Mouse (Mus musculus): Measurements from ENCODE around the gene Ccdc163. TPM values are rescaled to one million over a fixed set of nuclear protein-coding genes. Genes with fewer than 3 reads are reported as not detected.
"Not testable (repeated sequence)": the region's sequence is repeated elsewhere in the genome, so short reads cannot be mapped to it uniquely, and the experiment has no call there.

The Ccdc163 gene
- total and polyA plus RNA-seq, 2 experiments from 2014 or later = 6.0 to 6.8 TPM

GRCm38 (mm10) chr4:116668145-116668544 is 40.2 kb upstream of the Ccdc163 start:
- WGBS = 40% methylated on average over 3 of the region's 3 CpGs
- 0 out of 2 replicates have a peak overlapping the region, but pooled peaks have one; percentile 25 for H3K27ac ChIP-seq (ENCODE audit: low read depth)
- TF ChIP-seq EP300 (IDR thresholded peaks at IDR 0.05; ENCODE audit: low read depth) = no peak
- TF ChIP-seq CTCF (IDR thresholded peaks at IDR 0.05; ENCODE audit: low read depth) = no peak
- H3K36me3 ChIP-seq (replicated peaks; ENCODE audit: control insufficient read depth, insufficient read depth, low read length) = no peaks in the 10 kb centered on the region
- no peak for DNase-seq (ENCODE audit: low spot score)
- no peak for ATAC-seq (ENCODE audit: insufficient read depth, low read depth)
- no peak overlapping the region for H3K9ac ChIP-seq (replicated peaks; ENCODE audit: low read depth, low read length)
- no peak overlapping the region for H3K4me3 ChIP-seq (ENCODE audit: low read depth, low read length)
- H3K27me3 ChIP-seq (ENCODE audit: control insufficient read depth, insufficient read depth, low read length) = no peaks in the 10 kb centered on the region
- H3K4me2 ChIP-seq (ENCODE audit: low read depth, low read length) = no peak overlapping the region
- no peaks in the 10 kb centered on the region for H3K4me1 ChIP-seq (ENCODE audit: control insufficient read depth, insufficient read depth)
- H3K9me3 ChIP-seq (replicated peaks; ENCODE audit: control insufficient read depth, low read length) = no peaks in the 10 kb centered on the region

- no peak overlapping the region for H3K4me2 ChIP-seq (ENCODE audit: low read depth, low read length)
- WGBS = 57% methylated on average over 2 of the region's 2 CpGs
Observed at GRCm38 (mm10) chr4:116669291-116669690, 39.0 kb upstream of the Ccdc163 start.

GRCm38 (mm10) chr4:116672785-116673184 is 35.5 kb upstream of the Ccdc163 start:
- Histone ChIP-seq H3K36me3 (replicated peaks; ENCODE audit: control insufficient read depth, insufficient read depth, low read length) (no peaks in the 10 kb centered on the region), H3K27me3 (ENCODE audit: control insufficient read depth, insufficient read depth, low read length) (no peaks in the 10 kb centered on the region), H3K4me2 (ENCODE audit: low read depth, low read length) (no peak overlapping the region), H3K4me3 (ENCODE audit: low read depth, low read length) (no peak overlapping the region), H3K9ac (replicated peaks; ENCODE audit: low read depth, low read length) (no peak overlapping the region), H3K27ac (ENCODE audit: low read depth) (no peak overlapping the region), H3K4me1 (ENCODE audit: control insufficient read depth, insufficient read depth) (no peaks in the 10 kb centered on the region), H3K9me3 (replicated peaks; ENCODE audit: control insufficient read depth, low read length) (no peaks in the 10 kb centered on the region)
- WGBS = 52% methylated on average over 2 of the region's 2 CpGs
- peak; percentile 49; the same call in 1 of the 2 replicates for ATAC-seq (ENCODE audit: insufficient read depth, low read depth)
- TF ChIP-seq EP300 (IDR thresholded peaks at IDR 0.05; ENCODE audit: low read depth) (no peak), CTCF (IDR thresholded peaks at IDR 0.05; ENCODE audit: low read depth) (no peak)
- peak; percentile 36 for DNase-seq (ENCODE audit: low spot score)

More at GRCm38 (mm10) chr4:116669291-116669690, 39.0 kb upstream of the Ccdc163 start:
- no peak overlapping the region for H3K9ac ChIP-seq (replicated peaks; ENCODE audit: low read depth, low read length)
- no peak overlapping the region for H3K27ac ChIP-seq (ENCODE audit: low read depth)
- H3K9me3 ChIP-seq (replicated peaks; ENCODE audit: control insufficient read depth, low read length) = no peaks in the 10 kb centered on the region
- H3K36me3 ChIP-seq (replicated peaks; ENCODE audit: control insufficient read depth, insufficient read depth, low read length) = no peaks in the 10 kb centered on the region
- H3K4me1 ChIP-seq (ENCODE audit: control insufficient read depth, insufficient read depth) = no peaks in the 10 kb centered on the region
- no peak overlapping the region for H3K4me3 ChIP-seq (ENCODE audit: low read depth, low read length)
- DNase-seq (ENCODE audit: low spot score) (no peak), ATAC-seq (ENCODE audit: insufficient read depth, low read depth) (no peak)
- TF ChIP-seq CTCF (IDR thresholded peaks at IDR 0.05; ENCODE audit: low read depth) (peak; percentile 28; the same call in 1 of the 2 replicates), EP300 (IDR thresholded peaks at IDR 0.05; ENCODE audit: low read depth) (no peak)
- H3K27me3 ChIP-seq (ENCODE audit: control insufficient read depth, insufficient read depth, low read length) = no peaks in the 10 kb centered on the region

GRCm38 (mm10) chr4:116674761-116675160 is 33.5 kb upstream of the Ccdc163 start:
- H3K27ac ChIP-seq (ENCODE audit: low read depth); H3K4me2 ChIP-seq (ENCODE audit: low read depth, low read length); DNase-seq (ENCODE audit: low spot score); H3K9ac ChIP-seq (replicated peaks; ENCODE audit: low read depth, low read length); H3K9me3 ChIP-seq (replicated peaks; ENCODE audit: control insufficient read depth, low read length); ATAC-seq (ENCODE audit: insufficient read depth, low read depth); H3K4me3 ChIP-seq (ENCODE audit: low read depth, low read length); H3K36me3 ChIP-seq (replicated peaks; ENCODE audit: control insufficient read depth, insufficient read depth, low read length); H3K27me3 ChIP-seq (ENCODE audit: control insufficient read depth, insufficient read depth, low read length); H3K4me1 ChIP-seq (ENCODE audit: control insufficient read depth, insufficient read depth): not testable (repeated sequence)
- WGBS = 88% methylated on average over 6 of the region's 6 CpGs

- no peaks in the 10 kb centered on the region for H3K36me3 ChIP-seq (replicated peaks; ENCODE audit: control insufficient read depth, insufficient read depth, low read length)
- ATAC-seq (ENCODE audit: insufficient read depth, low read depth) = no peak
- no peaks in the 10 kb centered on the region for H3K27me3 ChIP-seq (ENCODE audit: control insufficient read depth, insufficient read depth, low read length)
- no peaks in the 10 kb centered on the region for H3K4me1 ChIP-seq (ENCODE audit: control insufficient read depth, insufficient read depth)
- no peak overlapping the region for H3K4me2 ChIP-seq (ENCODE audit: low read depth, low read length)
- no peak for DNase-seq (ENCODE audit: low spot score)
- H3K27ac ChIP-seq (ENCODE audit: low read depth) = no peak overlapping the region
- 67% methylated on average over 3 of the region's 3 CpGs for WGBS
- H3K9ac ChIP-seq (replicated peaks; ENCODE audit: low read depth, low read length) = no peak overlapping the region
- H3K4me3 ChIP-seq (ENCODE audit: low read depth, low read length) = no peak overlapping the region
- TF ChIP-seq CTCF (IDR thresholded peaks at IDR 0.05; ENCODE audit: low read depth) (no peak), EP300 (IDR thresholded peaks at IDR 0.05; ENCODE audit: low read depth) (no peak)
- no peaks in the 10 kb centered on the region for H3K9me3 ChIP-seq (replicated peaks; ENCODE audit: control insufficient read depth, low read length)
Observed at GRCm38 (mm10) chr4:116676027-116676426, 32.3 kb upstream of the Ccdc163 start.

GRCm38 (mm10) chr4:116677808-116678207 is 30.5 kb upstream of the Ccdc163 start:
- WGBS = 66% methylated on average over 1 of the region's 1 CpGs
- ATAC-seq (ENCODE audit: insufficient read depth, low read depth) = no peak
- no peak overlapping the region for H3K4me3 ChIP-seq (ENCODE audit: low read depth, low read length)

More at GRCm38 (mm10) chr4:116677808-116678207, 30.5 kb upstream of the Ccdc163 start:
- Histone ChIP-seq H3K27me3 (ENCODE audit: control insufficient read depth, insufficient read depth, low read length) (no peaks in the 10 kb centered on the region), H3K4me2 (ENCODE audit: low read depth, low read length) (no peak overlapping the region), H3K36me3 (replicated peaks; ENCODE audit: control insufficient read depth, insufficient read depth, low read length) (no peaks in the 10 kb centered on the region), H3K27ac (ENCODE audit: low read depth) (no peak overlapping the region), H3K4me1 (ENCODE audit: control insufficient read depth, insufficient read depth) (no peaks in the 10 kb centered on the region), H3K9ac (replicated peaks; ENCODE audit: low read depth, low read length) (no peak overlapping the region), H3K9me3 (replicated peaks; ENCODE audit: control insufficient read depth, low read length) (no peaks in the 10 kb centered on the region)
- TF ChIP-seq CTCF (IDR thresholded peaks at IDR 0.05; ENCODE audit: low read depth) = no peak
- TF ChIP-seq EP300 (IDR thresholded peaks at IDR 0.05; ENCODE audit: low read depth) = no peak
- DNase-seq (ENCODE audit: low spot score) = no peak

All from heart, postnatal 0 days (tissue).